8 mouse cellular contexts compared by ENCODE assay signal in the genomic region with DNA sequence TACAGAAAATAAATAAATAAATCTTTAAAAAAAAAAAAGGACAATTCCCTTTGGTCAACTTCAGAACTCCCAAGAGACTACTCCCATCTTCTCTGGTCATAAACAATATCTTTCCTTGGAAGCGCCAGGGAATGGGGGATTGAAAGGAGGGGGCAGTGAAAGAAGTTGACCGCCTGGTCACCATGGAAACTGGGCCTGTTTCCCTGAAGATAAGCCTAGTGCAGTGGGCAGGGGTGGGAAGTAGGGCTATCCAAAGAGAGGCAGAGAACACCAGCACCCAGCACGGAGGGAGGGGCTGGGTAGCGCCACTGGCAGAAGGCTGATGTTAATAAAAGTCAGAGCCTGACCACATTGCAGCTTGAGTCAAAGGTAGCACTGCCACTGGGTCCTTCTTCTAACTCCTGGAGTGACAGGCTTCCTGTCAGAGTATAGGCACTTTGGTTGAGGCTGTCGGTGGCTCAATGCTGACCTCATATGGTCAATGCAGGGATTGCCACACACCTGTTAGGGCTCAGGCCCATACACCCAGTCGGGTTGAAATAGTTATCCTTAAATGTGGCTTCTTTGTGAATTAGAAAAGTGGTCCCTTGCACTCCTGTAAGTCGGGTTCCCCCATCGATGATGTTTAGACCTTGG. TPM values are rescaled to one million over a fixed set of nuclear protein-coding genes. Genes with fewer than 3 reads are reported as not detected.
DNase-seq lines count a peak whose midpoint lies in the region; ATAC-seq and TF ChIP-seq lines count a peak whose summit lies in the region.

No protein-coding gene starts in this region.

- H3K4me2 ChIP-seq in kidney, embryonic 16.5 days (replicated peaks; ENCODE audit: low read depth, low read length), result no peak overlapping the region
- H3K4me2 ChIP-seq in liver, embryonic 13.5 days, result no peak overlapping the region

- no peak for TF ChIP-seq POLR2A in olfactory bulb, adult 2 months (IDR thresholded peaks at IDR 0.05; ENCODE audit: insufficient read depth, low read depth, low read length)

- DNase-seq in CD8-positive naive resting alpha-beta T cell, adult 2 months (ENCODE audit: low read depth in 2 of 2, low spot score in 2 of 2), result peak; percentile 72 to 82
- peak; percentile 89 for DNase-seq in ZHBTc4 (ENCODE audit: low read depth, low spot score)
- peak; percentile 90 for DNase-seq in embryo, embryonic 10 days (ENCODE audit: low spot score)
- DNase-seq in gastrocnemius, postnatal 25 days, result peak; percentile 51
- peak; percentile 62 for DNase-seq in liver, embryonic 13.5 days
- peak; percentile 86 to 87 for DNase-seq in thymus, postnatal 36 days

- 5% methylated on average over 8 of the region's 8 CpGs for WGBS in kidney, embryonic 16.5 days
- WGBS in liver, embryonic 13.5 days (ENCODE audit: insufficient replicate concordance), result 1% methylated on average over 8 of the region's 8 CpGs
- 8% methylated on average over 8 of the region's 8 CpGs for WGBS in olfactory bulb, adult 2 months

- peaks cover 15% of the 10 kb centered on the region for H3K4me1 ChIP-seq in kidney, embryonic 16.5 days (ENCODE audit: insufficient read depth, low read length)
- peaks cover 33% of the 10 kb centered on the region for H3K4me1 ChIP-seq in liver, embryonic 13.5 days (replicated peaks)
- H3K4me1 ChIP-seq in olfactory bulb, adult 2 months (ENCODE audit: control insufficient read depth, insufficient read depth, low read length), result peaks cover 30% of the 10 kb centered on the region

- H3K27ac ChIP-seq in kidney, embryonic 16.5 days (ENCODE audit: low read length), result no peak overlapping the region
- H3K27ac ChIP-seq in liver, embryonic 13.5 days, result no peak overlapping the region
- no peak overlapping the region for H3K27ac ChIP-seq in olfactory bulb, adult 2 months (ENCODE audit: insufficient read depth, low read depth, low read length)

- H3K36me3 ChIP-seq in kidney, embryonic 16.5 days (ENCODE audit: insufficient read depth, low read length), result no peaks in the 10 kb centered on the region
- H3K36me3 ChIP-seq in liver, embryonic 13.5 days, result no peaks in the 10 kb centered on the region

- peak; percentile 16; the same call in 1 of the 2 replicates for ATAC-seq in kidney, embryonic 16.5 days (ENCODE audit: low FRiP score, low TSS enrichment)
- peak; percentile 30 for ATAC-seq in liver, embryonic 13.5 days (ENCODE audit: low read depth)

- H3K4me3 ChIP-seq in kidney, embryonic 16.5 days (ENCODE audit: low read length), result no peak overlapping the region
- no peak overlapping the region for H3K4me3 ChIP-seq in liver, embryonic 13.5 days (replicated peaks)
- H3K4me3 ChIP-seq in olfactory bulb, adult 2 months (ENCODE audit: insufficient read depth, low read depth, low read length), result no peak overlapping the region

- peak; percentile 32; the same call in 1 of the 2 replicates for TF ChIP-seq CTCF in olfactory bulb, adult 2 months (IDR thresholded peaks at IDR 0.05; ENCODE audit: insufficient read depth, low read depth, low read length)

- H3K9me3 ChIP-seq in kidney, embryonic 16.5 days (ENCODE audit: low read length), result no peaks in the 10 kb centered on the region
- no peaks in the 10 kb centered on the region for H3K9me3 ChIP-seq in liver, embryonic 13.5 days (replicated peaks)

- H3K27me3 ChIP-seq in kidney, embryonic 16.5 days (ENCODE audit: insufficient read depth, low read length), result peaks cover 25% of the 10 kb centered on the region
- peaks cover 85% of the 10 kb centered on the region for H3K27me3 ChIP-seq in liver, embryonic 13.5 days

- no peak overlapping the region for H3K9ac ChIP-seq in kidney, embryonic 16.5 days (replicated peaks; ENCODE audit: low read length)
- no peak overlapping the region for H3K9ac ChIP-seq in liver, embryonic 13.5 days

RNA-seq across cellular contexts. Expression of gene Tmem151b, which starts 2.5 kb away (rescaled TPM):
- total RNA-seq in gastrocnemius, postnatal 25 days (2021), result not detected
- 3.5 and 3.8 TPM in 2 replicates for polyA plus RNA-seq in kidney, embryonic 16.5 days (2015; fragmentation: Nextera tagmentation; extraction: Ambion mirVana)
- 0.14 and 0.17 TPM in 2 replicates for polyA plus RNA-seq in liver, embryonic 13.5 days (2015; fragmentation: Nextera tagmentation; extraction: Ambion mirVana)
- polyA plus RNA-seq in olfactory bulb, adult 2 months (2012; ENCODE audit: insufficient read depth, insufficient read length, low replicate concordance, missing spikeins), result 126 TPM in 1 of 2 replicates, not detected in the other

RNA-seq across cellular contexts. Expression of gene Nfkbie, which starts 3.6 kb away (rescaled TPM):
- total RNA-seq in gastrocnemius, postnatal 25 days (2021), result under 1 TPM; 0.48 to 0.69 TPM
- 5.9 and 6.4 TPM in 2 replicates for polyA plus RNA-seq in kidney, embryonic 16.5 days (2015; fragmentation: Nextera tagmentation; extraction: Ambion mirVana)
- 1.4 and 1.6 TPM in 2 replicates for polyA plus RNA-seq in liver, embryonic 13.5 days (2015; fragmentation: Nextera tagmentation; extraction: Ambion mirVana)
- polyA plus RNA-seq in olfactory bulb, adult 2 months (2012; ENCODE audit: insufficient read depth, insufficient read length, low replicate concordance, missing spikeins), result not detected in 2 replicates

RNA-seq across cellular contexts. Expression of gene Slc35b2, which starts 11.7 kb away (rescaled TPM):
- total RNA-seq in gastrocnemius, postnatal 25 days (2021), result 10 to 100 TPM; 17.5 to 21.5 TPM
- polyA plus RNA-seq in kidney, embryonic 16.5 days (2015; fragmentation: Nextera tagmentation; extraction: Ambion mirVana), result 159 and 170 TPM in 2 replicates
- polyA plus RNA-seq in liver, embryonic 13.5 days (2015; fragmentation: Nextera tagmentation; extraction: Ambion mirVana), result 58.0 and 58.6 TPM in 2 replicates
- polyA plus RNA-seq in olfactory bulb, adult 2 months (2012; ENCODE audit: insufficient read depth, insufficient read length, low replicate concordance, missing spikeins), result not detected in 2 replicates

RNA-seq across cellular contexts. Expression of gene Hsp90ab1, which starts 21.1 kb away (rescaled TPM):
- total RNA-seq in gastrocnemius, postnatal 25 days (2021), result 100 to 1,000 TPM; 839 to 859 TPM
- 1,922 and 2,030 TPM in 2 replicates for polyA plus RNA-seq in kidney, embryonic 16.5 days (2015; fragmentation: Nextera tagmentation; extraction: Ambion mirVana)
- polyA plus RNA-seq in liver, embryonic 13.5 days (2015; fragmentation: Nextera tagmentation; extraction: Ambion mirVana), result 1,012 and 1,064 TPM in 2 replicates
- polyA plus RNA-seq in olfactory bulb, adult 2 months (2012; ENCODE audit: insufficient read depth, insufficient read length, low replicate concordance, missing spikeins), result 1,037 and 1,562 TPM in 2 replicates

RNA-seq across cellular contexts. Expression of gene Tcte1, which starts 28.7 kb away (rescaled TPM):
- not detected for total RNA-seq in gastrocnemius, postnatal 25 days (2021)
- 0.63 and 0.81 TPM in 2 replicates for polyA plus RNA-seq in kidney, embryonic 16.5 days (2015; fragmentation: Nextera tagmentation; extraction: Ambion mirVana)
- not detected in 2 replicates for polyA plus RNA-seq in liver, embryonic 13.5 days (2015; fragmentation: Nextera tagmentation; extraction: Ambion mirVana)
- polyA plus RNA-seq in olfactory bulb, adult 2 months (2012; ENCODE audit: insufficient read depth, insufficient read length, low replicate concordance, missing spikeins), result not detected in 2 replicates

Comparison
In these comparisons a context has a peak if more than half of its experiments do, and no peak if none do; other contexts are left out.
1. RNA of gene Slc35b2, which starts 11.7 kb away (polyA plus RNA-seq): 159 to 170 TPM in kidney, embryonic 16.5 days and 58.0 to 58.6 TPM in liver, embryonic 13.5 days; not detected in olfactory bulb, adult 2 months; every median in the first group is over 10 times any median in the second.
2. Peak in every context shown above with its lines, with median percentiles within 50 percentile points of each other: DNase-seq.